Mouse (Mus musculus) limb, embryonic 15.5 days (tissue): ENCODE data around the gene Rps26. TPM values are rescaled to one million over a fixed set of nuclear protein-coding genes. Genes with fewer than 3 reads are reported as not detected.

Experiments used
- ATAC-seq: fragments of 200-750 bp; cut with Nextera tagmentation; 2 replicates; pipeline ENCODE4 v1.8.0; 2017; ENCODE audit warnings: low read depth, moderate TSS enrichment; ENCODE audit not compliant: insufficient number of reproducible peaks, low FRiP score, low TSS enrichment
- H3K27ac ChIP-seq: fragments of 300-500 bp; sonication (generic); 2 replicates; pipeline ENCODE4 v1.5.1; 2015; ENCODE audit warnings: moderate library complexity, mild to moderate bottlenecking, inconsistent platforms
- H3K27me3 ChIP-seq: fragments of 300-500 bp; sonication (generic); 2 replicates; pipeline ENCODE4 v1.6.1; 2015; ENCODE audit warnings: inconsistent platforms
- H3K36me3 ChIP-seq: fragments of 300-500 bp; sonication (generic); 2 replicates; pipeline ENCODE4 v1.6.1; 2015; ENCODE audit warnings: inconsistent platforms
- H3K4me1 ChIP-seq: fragments of 300-500 bp; sonication (generic); 2 replicates; pipeline ENCODE4 v1.6.1; 2015; ENCODE audit warnings: inconsistent platforms
- H3K4me2 ChIP-seq: fragments of 300-500 bp; sonication (generic); 2 replicates; pipeline ENCODE4 v1.6.1; 2015; ENCODE audit warnings: mild to moderate bottlenecking, inconsistent platforms
- H3K4me3 ChIP-seq: fragments of 300-500 bp; sonication (generic); 2 replicates; pipeline ENCODE4 v1.5.1; 2015; ENCODE audit warnings: mild to moderate bottlenecking, inconsistent platforms
- H3K9ac ChIP-seq: fragments of 300-500 bp; sonication (generic); 2 replicates; pipeline ENCODE4 v1.6.1; 2015; ENCODE audit warnings: inconsistent platforms
- H3K9me3 ChIP-seq: fragments of 300-500 bp; sonication (generic); 2 replicates; pipeline ENCODE4 v1.6.1; 2016; ENCODE audit warnings: inconsistent platforms
- WGBS: fragments of 180-500 bp; shearing (Covaris S2); methylation state at CpG from one replicate; pipeline ENCODE4 v1.1.7; 2015; 5-methylcytosine and 5-hydroxymethylcytosine counted together
- polyA plus RNA-seq: library from polyadenylated mRNA; unstranded; fragments of >200 nt; fragmentation: Nextera tagmentation; extraction: Ambion mirVana; gene quantifications from 2 replicates; pipeline ENCODE4 v1.2.1, GENCODE M21; 2015

Rps26 gene
- polyA plus RNA-seq, 1 experiment from 2014 or later, result 840 TPM

- Histone ChIP-seq H3K36me3 (no peaks in the 10 kb centered on the region), H3K4me3 (no peak overlapping the region), H3K4me1 (no peaks in the 10 kb centered on the region), H3K9ac (no peak overlapping the region), H3K27me3 (no peaks in the 10 kb centered on the region), H3K4me2 (no peak overlapping the region), H3K9me3 (no peaks in the 10 kb centered on the region), H3K27ac (no peak overlapping the region)
- 48% methylated on average over 9 of the region's 9 CpGs for WGBS
- ATAC-seq, result no peak
Measured at GRCm38 (mm10) chr10:128659490-128659889, 32.9 kb upstream of the Rps26 start.

GRCm38 (mm10) chr10:128657844-128658243 is 31.3 kb upstream of the Rps26 start:
- ATAC-seq, result no peak
- no peaks in the 10 kb centered on the region for H3K9me3 ChIP-seq
- H3K36me3 ChIP-seq, result no peaks in the 10 kb centered on the region
- H3K4me3 ChIP-seq, result no peak overlapping the region
- no peak overlapping the region for H3K4me2 ChIP-seq
- H3K4me1 ChIP-seq, result no peaks in the 10 kb centered on the region
- H3K27me3 ChIP-seq, result no peaks in the 10 kb centered on the region
- no peak overlapping the region for H3K9ac ChIP-seq
- WGBS, result 48% methylated on average over 9 of the region's 9 CpGs
- H3K27ac ChIP-seq, result no peak overlapping the region

- H3K27me3 ChIP-seq, result no peaks in the 10 kb centered on the region
- 95% methylated on average over 1 of the region's 1 CpGs for WGBS
- H3K27ac ChIP-seq, result no peak overlapping the region
- ATAC-seq, result no peak
- no peaks in the 10 kb centered on the region for H3K9me3 ChIP-seq
- no peaks in the 10 kb centered on the region for H3K4me1 ChIP-seq
- no peaks in the 10 kb centered on the region for H3K36me3 ChIP-seq
- no peak overlapping the region for H3K4me2 ChIP-seq
- H3K9ac ChIP-seq, result no peak overlapping the region
- H3K4me3 ChIP-seq, result no peak overlapping the region
Measured at GRCm38 (mm10) chr10:128656731-128657130, 30.2 kb upstream of the Rps26 start.

- no peak for ATAC-seq
- no peaks in the 10 kb centered on the region for H3K27me3 ChIP-seq
- H3K4me3 ChIP-seq, result no peak overlapping the region
- H3K27ac ChIP-seq, result no peak overlapping the region
- WGBS, result 79% methylated on average over 3 of the region's 3 CpGs
- H3K9me3 ChIP-seq, result no peaks in the 10 kb centered on the region
- no peaks in the 10 kb centered on the region for H3K36me3 ChIP-seq
- no peak overlapping the region for H3K4me2 ChIP-seq
- H3K9ac ChIP-seq, result no peak overlapping the region
- no peaks in the 10 kb centered on the region for H3K4me1 ChIP-seq
Measured at GRCm38 (mm10) chr10:128655254-128655653, 28.7 kb upstream of the Rps26 start.

GRCm38 (mm10) chr10:128653866-128654265 is 27.3 kb upstream of the Rps26 start:
- Histone ChIP-seq H3K27ac (no peak overlapping the region), H3K9ac (no peak overlapping the region), H3K27me3 (no peaks in the 10 kb centered on the region), H3K4me1 (no peaks in the 10 kb centered on the region), H3K36me3 (no peaks in the 10 kb centered on the region), H3K4me2 (no peak overlapping the region), H3K9me3 (no peaks in the 10 kb centered on the region), H3K4me3 (no peak overlapping the region)
- 51% methylated on average over 4 of the region's 4 CpGs for WGBS
- ATAC-seq, result no peak

GRCm38 (mm10) chr10:128646139-128647089 is 19.9 kb upstream of the Rps26 start:
- Histone ChIP-seq H3K4me1 (peaks cover 22% of the 10 kb centered on the region), H3K4me2 (peak overlapping the region; percentile 72), H3K9me3 (no peaks in the 10 kb centered on the region), H3K27ac (peak overlapping the region; percentile 80), H3K36me3 (no peaks in the 10 kb centered on the region), H3K4me3 (peak overlapping the region; percentile 54), H3K9ac (no peak overlapping the region), H3K27me3 (no peaks in the 10 kb centered on the region)
- WGBS, result 8% methylated on average over 11 of the region's 13 CpGs
- 0 out of 2 replicates have a peak, but pooled peaks have one; percentile 44 for ATAC-seq

GRCm38 (mm10) chr10:128645111-128646011 is 18.8 kb upstream of the Rps26 start, which contains the start of gene Ikzf4:
Gene Ikzf4, minus strand, starts transcription at chr10:128645991.
- Histone ChIP-seq H3K36me3 (peaks cover 6% of the 10 kb centered on the region; the same call in 1 of the 2 replicates), H3K4me2 (peak within 1 kb of the TSS; percentile 72), H3K4me1 (peaks cover 22% of the 10 kb centered on the region), H3K27me3 (no peaks in the 10 kb centered on the region), H3K4me3 (peak within 1 kb of the TSS; percentile 54), H3K9me3 (no peaks in the 10 kb centered on the region), H3K9ac (peak within 1 kb of the TSS; percentile 18; the same call in 1 of the 2 replicates), H3K27ac (peak within 1 kb of the TSS; percentile 80)
- ATAC-seq, result peak; percentile 68
- 3% methylated on average over 36 of the region's 36 CpGs for WGBS

GRCm38 (mm10) chr10:128642749-128643148 is 16.2 kb upstream of the Rps26 start:
- Histone ChIP-seq H3K27me3 (no peaks in the 10 kb centered on the region), H3K36me3 (peaks cover 23% of the 10 kb centered on the region; the same call in 1 of the 2 replicates), H3K4me2 (no peak overlapping the region), H3K27ac (no peak overlapping the region), H3K4me3 (no peak overlapping the region), H3K4me1 (peaks cover 22% of the 10 kb centered on the region), H3K9ac (no peak overlapping the region), H3K9me3 (no peaks in the 10 kb centered on the region)
- 86% methylated on average over 6 of the region's 6 CpGs for WGBS
- ATAC-seq, result no peak

- WGBS, result 64% methylated on average over 7 of the region's 7 CpGs
- H3K4me2 ChIP-seq, result no peak overlapping the region
- no peak overlapping the region for H3K9ac ChIP-seq
- no peak overlapping the region for H3K27ac ChIP-seq
- H3K27me3 ChIP-seq, result no peaks in the 10 kb centered on the region
- peaks cover 19% of the 10 kb centered on the region for H3K4me1 ChIP-seq
- no peaks in the 10 kb centered on the region for H3K9me3 ChIP-seq
- ATAC-seq, result no peak
- no peak overlapping the region for H3K4me3 ChIP-seq
- peaks cover 28% of the 10 kb centered on the region; the same call in 1 of the 2 replicates for H3K36me3 ChIP-seq
Measured at GRCm38 (mm10) chr10:128641871-128642270, 15.3 kb upstream of the Rps26 start.

GRCm38 (mm10) chr10:128640891-128641290 is 14.3 kb upstream of the Rps26 start:
- Histone ChIP-seq H3K9ac (no peak overlapping the region), H3K4me1 (peaks cover 11% of the 10 kb centered on the region), H3K27ac (no peak overlapping the region), H3K9me3 (no peaks in the 10 kb centered on the region), H3K4me3 (no peak overlapping the region), H3K4me2 (no peak overlapping the region), H3K36me3 (peaks cover 31% of the 10 kb centered on the region; the same call in 1 of the 2 replicates), H3K27me3 (no peaks in the 10 kb centered on the region)
- ATAC-seq, result no peak
- 94% methylated on average over 15 of the region's 15 CpGs for WGBS

GRCm38 (mm10) chr10:128639999-128640398 is 13.5 kb upstream of the Rps26 start:
- Histone ChIP-seq H3K9ac (no peak overlapping the region), H3K27ac (no peak overlapping the region), H3K4me3 (no peak overlapping the region), H3K27me3 (no peaks in the 10 kb centered on the region), H3K9me3 (no peaks in the 10 kb centered on the region), H3K4me2 (no peak overlapping the region), H3K36me3 (peaks cover 37% of the 10 kb centered on the region), H3K4me1 (peaks cover 7% of the 10 kb centered on the region)
- WGBS, result 91% methylated on average over 14 of the region's 14 CpGs
- no peak for ATAC-seq
